Mouse (Mus musculus) kidney, adult 8-10 months (tissue): ENCODE data around the gene Prkar1b.

Source experiments
- DNase-seq, 2 experiments: peaks; one replicate each; pipeline ENCODE4 v3.0.0; 2022

Prkar1b gene

GRCm38 (mm10) chr5:139149681-139150602 lies at the start of gene Prkar1b, which contains the start of gene Dnaaf5:
Prkar1b (minus strand) TSS chr5:139150001.
Dnaaf5 (plus strand) TSS chr5:139150223.
- DNase-seq, result peak; percentile 97 to 99

- DNase-seq, result peak in 1 of 2 experiments; percentile 17
Observed at GRCm38 (mm10) chr5:139199636-139199994, 49.8 kb upstream of the Prkar1b start.

GRCm38 (mm10) chr5:139198779-139199178 lies 49.0 kb upstream of the Prkar1b start:
- DNase-seq, result no peak

GRCm38 (mm10) chr5:139190958-139191357 lies 41.2 kb upstream of the Prkar1b start:
- DNase-seq, result no peak

GRCm38 (mm10) chr5:139189726-139190125 lies 39.9 kb upstream of the Prkar1b start:
- DNase-seq, result no peak

GRCm38 (mm10) chr5:139184897-139185296 lies 35.1 kb upstream of the Prkar1b start:
- DNase-seq, result no peak

GRCm38 (mm10) chr5:139183601-139184000 lies 33.8 kb upstream of the Prkar1b start:
- DNase-seq, result no peak

GRCm38 (mm10) chr5:139183131-139183530 lies 33.3 kb upstream of the Prkar1b start:
- DNase-seq, result no peak

- peak; percentile 35 to 73 for DNase-seq
Observed at GRCm38 (mm10) chr5:139178895-139179631, 29.3 kb upstream of the Prkar1b start.

GRCm38 (mm10) chr5:139174556-139175547 lies 25.1 kb upstream of the Prkar1b start:
- peak; percentile 40 for DNase-seq

GRCm38 (mm10) chr5:139174141-139174540 lies 24.3 kb upstream of the Prkar1b start:
- no peak for DNase-seq

GRCm38 (mm10) chr5:139171929-139172328 lies 22.1 kb upstream of the Prkar1b start:
- no peak for DNase-seq

- no peak for DNase-seq
Observed at GRCm38 (mm10) chr5:139167548-139167947, 17.7 kb upstream of the Prkar1b start.

- DNase-seq, result no peak
Observed at GRCm38 (mm10) chr5:139166781-139167361, 17.1 kb upstream of the Prkar1b start.

GRCm38 (mm10) chr5:139161632-139162031 lies 11.8 kb upstream of the Prkar1b start:
- no peak for DNase-seq

- DNase-seq, result no peak
Observed at GRCm38 (mm10) chr5:139160899-139161298, 11.1 kb upstream of the Prkar1b start.

GRCm38 (mm10) chr5:139150603-139151031 lies 816 bp upstream of the Prkar1b start:
- DNase-seq, result peak; percentile 28

- DNase-seq, result no peak
Observed at GRCm38 (mm10) chr5:139149006-139149672, 662 bp downstream of the Prkar1b start.

GRCm38 (mm10) chr5:139147178-139148078 lies 2.4 kb downstream of the Prkar1b start:
- DNase-seq, result no peak

- peak; percentile 49 to 61 for DNase-seq
Observed at GRCm38 (mm10) chr5:139146476-139147075, 3.2 kb downstream of the Prkar1b start.
